Mouse (Mus musculus) heart, adult 8-10 months (tissue): ENCODE results near the gene Blvra. TPM values are rescaled to one million over a fixed set of nuclear protein-coding genes. Genes with fewer than 3 reads are reported as not detected.
A peak's percentile ranks its signal among the peaks of the same experiment; 100 is the strongest.

Experiments used
- DNase-seq: peaks from one replicate; pipeline ENCODE4 v3.0.0; 2022; ENCODE audit warnings: low spot score
- microRNA-seq: library from miRNA; unstranded; fragments of <30 nt; microRNA quantifications from one replicate; pipeline ENCODE4 v1.2.0, GENCODE M21; 2022
- total RNA-seq, 4 experiments: library from RNA; stranded (reverse); gene quantifications; 2 replicates each; pipeline ENCODE4 v1.2.4; 2022

Blvra gene
- total RNA-seq, 4 experiments from 2014 or later: 15.5 to 21.9 (median 19.3) TPM

- DNase-seq: peak; percentile 71
Measured at GRCm38 (mm10) chr2:127136979-127137378, 66.5 kb downstream of the Blvra start.

- no peak for DNase-seq
Measured at GRCm38 (mm10) chr2:127137838-127138420, 67.5 kb downstream of the Blvra start.

GRCm38 (mm10) chr2:127138449-127138848 is 68.0 kb downstream of the Blvra start:
- no peak for DNase-seq

GRCm38 (mm10) chr2:127139094-127139493 is 68.6 kb downstream of the Blvra start:
- DNase-seq: peak; percentile 68

- no peak for DNase-seq
Measured at GRCm38 (mm10) chr2:127139605-127140004, 69.1 kb downstream of the Blvra start.

- no peak for DNase-seq
Measured at GRCm38 (mm10) chr2:127140011-127140410, 69.5 kb downstream of the Blvra start.

- DNase-seq: peak; percentile 45
Measured at GRCm38 (mm10) chr2:127142031-127142430, 71.6 kb downstream of the Blvra start.

GRCm38 (mm10) chr2:127142577-127143157 is 72.2 kb downstream of the Blvra start:
- DNase-seq: no peak

- DNase-seq: peak; percentile 89
Measured at GRCm38 (mm10) chr2:127143158-127144063, 72.9 kb downstream of the Blvra start, which contains the start of gene Itpripl1. Gene Itpripl1, minus strand, starts transcription at chr2:127143442.

GRCm38 (mm10) chr2:127145699-127146098 is 75.2 kb downstream of the Blvra start:
- DNase-seq: no peak

Small RNA genes lying within 50 kb of the gene (microRNA-seq; reads per million reads assigned to microRNA genes)
- not detected for gene Gm24081

Other genes with a start within 250 kb of the Blvra start
- gene Trpm7, start 194.4 kb upstream of the Blvra start, total RNA-seq: 10 to 100 TPM; 22.3 to 30.7 (median 25.0) TPM
- 10 to 100 TPM; 47.5 to 59.2 (median 53.3) TPM for gene Sppl2a, start 137.4 kb upstream of the Blvra start, total RNA-seq
- gene Ap4e1, start 61.9 kb upstream of the Blvra start, total RNA-seq: 1 to 10 TPM; 5.1 to 5.9 (median 5.7) TPM
- gene Ncaph, start 63.3 kb downstream of the Blvra start, total RNA-seq: 1 to 10 TPM in 1 of 4 experiments, under 1 TPM in 3; 0.52 to 1.4 (median 0.52) TPM
- gene Itpripl1, start 72.8 kb downstream of the Blvra start, total RNA-seq: 10 to 100 TPM in 3 of 4 experiments, 1 to 10 TPM in 1; 8.9 to 13.5 (median 13.3) TPM
- under 1 TPM in 3 of 4 experiments, not detected in 1; 0.28 to 0.38 (median 0.28) TPM for gene 1810024B03Rik, start 137.6 kb downstream of the Blvra start, total RNA-seq
- gene Snrnp200, start 137.7 kb downstream of the Blvra start, total RNA-seq: 10 to 100 TPM; 61.1 to 72.6 (median 67.5) TPM
- 10 to 100 TPM; 57.8 to 73.8 (median 70.6) TPM for gene Ciao1, start 177.2 kb downstream of the Blvra start, total RNA-seq
- gene Tmem127, start 177.2 kb downstream of the Blvra start, total RNA-seq: 10 to 100 TPM; 23.9 to 27.7 (median 27.2) TPM
- 100 to 1,000 TPM; 162 to 173 (median 169) TPM for gene Stard7, start 199.6 kb downstream of the Blvra start, total RNA-seq